Mouse (Mus musculus): ENCODE measurements around the gene Gm281. TPM values are rescaled to one million over a fixed set of nuclear protein-coding genes. Genes with fewer than 3 reads are reported as not detected.
A peak's percentile ranks its signal among the peaks of the same experiment; 100 is the strongest.

The Gm281 gene
- polyA plus RNA-seq, 1 experiment from 2014 or later, result 0.49 TPM

DNA sequence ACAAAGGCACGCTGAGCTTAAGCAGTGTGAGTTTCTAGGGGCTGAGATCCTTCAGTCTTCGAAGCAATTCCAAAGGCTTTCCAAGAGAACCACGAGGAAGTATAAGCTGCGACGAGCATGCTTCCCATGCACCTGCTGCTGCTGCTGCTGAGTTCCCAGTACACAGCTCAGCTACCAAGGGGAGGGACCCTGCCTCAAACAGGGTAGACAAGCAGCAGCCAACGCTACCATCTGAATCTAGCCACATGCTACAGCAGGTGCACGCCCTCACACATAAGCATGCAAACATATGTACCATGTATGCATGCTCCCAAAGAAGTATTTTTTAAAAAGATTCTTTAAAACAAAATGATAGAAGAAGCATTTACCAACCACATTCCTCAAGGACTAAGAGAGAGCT lies 34.1 kb upstream of the Gm281 start:
- Histone ChIP-seq H3K36me3 (ENCODE audit: control insufficient read depth, insufficient read depth, low read length) (peaks cover 58% of the 10 kb centered on the region), H3K4me3 (ENCODE audit: low read depth, low read length) (no peak overlapping the region), H3K4me1 (ENCODE audit: control insufficient read depth, insufficient read depth, low read length) (no peaks in the 10 kb centered on the region), H3K27ac (replicated peaks; ENCODE audit: low read depth, low read length) (no peak overlapping the region), H3K9me3 (ENCODE audit: control insufficient read depth, low read length) (no peaks in the 10 kb centered on the region), H3K4me2 (ENCODE audit: low read depth, low read length) (no peak overlapping the region), H3K9ac (ENCODE audit: low read depth, low read length) (no peak overlapping the region), H3K27me3 (replicated peaks; ENCODE audit: control insufficient read depth, insufficient read depth, low read length) (no peaks in the 10 kb centered on the region)
- no peak for DNase-seq (ENCODE audit: low spot score)
- 94% methylated on average over 7 of the region's 7 CpGs for WGBS
- no peak for ATAC-seq (ENCODE audit: low read depth)

GRCm38 (mm10) chr14:13944686-13945085 lies 30.4 kb upstream of the Gm281 start:
- H3K9me3 ChIP-seq (ENCODE audit: control insufficient read depth, low read length), result no peaks in the 10 kb centered on the region
- no peaks in the 10 kb centered on the region for H3K27me3 ChIP-seq (replicated peaks; ENCODE audit: control insufficient read depth, insufficient read depth, low read length)
- H3K4me2 ChIP-seq (ENCODE audit: low read depth, low read length), result no peak overlapping the region
- H3K27ac ChIP-seq (replicated peaks; ENCODE audit: low read depth, low read length), result no peak overlapping the region
- DNase-seq (ENCODE audit: low spot score) (no peak), ATAC-seq (ENCODE audit: low read depth) (no peak)
- no peak overlapping the region for H3K4me3 ChIP-seq (ENCODE audit: low read depth, low read length)
- 93% methylated on average over 4 of the region's 4 CpGs for WGBS
- H3K36me3 ChIP-seq (ENCODE audit: control insufficient read depth, insufficient read depth, low read length), result peaks cover 27% of the 10 kb centered on the region
- H3K4me1 ChIP-seq (ENCODE audit: control insufficient read depth, insufficient read depth, low read length), result no peaks in the 10 kb centered on the region
- no peak overlapping the region for H3K9ac ChIP-seq (ENCODE audit: low read depth, low read length)

- ATAC-seq (ENCODE audit: low read depth) (peak; percentile 41; the same call in 1 of the 2 replicates), DNase-seq (ENCODE audit: low spot score) (no peak)
- no peak overlapping the region for H3K27ac ChIP-seq (replicated peaks; ENCODE audit: low read depth, low read length)
- H3K36me3 ChIP-seq (ENCODE audit: control insufficient read depth, insufficient read depth, low read length), result no peaks in the 10 kb centered on the region
- H3K4me1 ChIP-seq (ENCODE audit: control insufficient read depth, insufficient read depth, low read length), result no peaks in the 10 kb centered on the region
- peak overlapping the region; percentile 38 for H3K4me3 ChIP-seq (ENCODE audit: low read depth, low read length)
- H3K27me3 ChIP-seq (replicated peaks; ENCODE audit: control insufficient read depth, insufficient read depth, low read length), result no peaks in the 10 kb centered on the region
- H3K9me3 ChIP-seq (ENCODE audit: control insufficient read depth, low read length), result peaks cover 7% of the 10 kb centered on the region; the same call in 1 of the 2 replicates
- 35% methylated on average over 5 of the region's 5 CpGs for WGBS
- H3K4me2 ChIP-seq (ENCODE audit: low read depth, low read length), result peak overlapping the region; percentile 67
- peak overlapping the region; percentile 61; the same call in 1 of the 2 replicates for H3K9ac ChIP-seq (ENCODE audit: low read depth, low read length)
Measured at GRCm38 (mm10) chr14:13934052-13934371, 19.7 kb upstream of the Gm281 start.

GRCm38 (mm10) chr14:13933290-13934051 lies 19.2 kb upstream of the Gm281 start:
- H3K27ac ChIP-seq (replicated peaks; ENCODE audit: low read depth, low read length), result no peak overlapping the region
- H3K4me2 ChIP-seq (ENCODE audit: low read depth, low read length), result peak overlapping the region; percentile 67
- H3K9me3 ChIP-seq (ENCODE audit: control insufficient read depth, low read length), result peaks cover 7% of the 10 kb centered on the region; the same call in 1 of the 2 replicates
- H3K4me3 ChIP-seq (ENCODE audit: low read depth, low read length), result peak overlapping the region; percentile 38
- no peaks in the 10 kb centered on the region for H3K36me3 ChIP-seq (ENCODE audit: control insufficient read depth, insufficient read depth, low read length)
- no peaks in the 10 kb centered on the region for H3K27me3 ChIP-seq (replicated peaks; ENCODE audit: control insufficient read depth, insufficient read depth, low read length)
- peak overlapping the region; percentile 61 for H3K9ac ChIP-seq (ENCODE audit: low read depth, low read length)
- ATAC-seq (ENCODE audit: low read depth) (peak; percentile 53), DNase-seq (ENCODE audit: low spot score) (no peak)
- 34% methylated on average over 27 of the region's 31 CpGs for WGBS
- no peaks in the 10 kb centered on the region for H3K4me1 ChIP-seq (ENCODE audit: control insufficient read depth, insufficient read depth, low read length)

GRCm38 (mm10) chr14:13917630-13918029 lies 3.4 kb upstream of the Gm281 start:
- Histone ChIP-seq H3K27me3 (replicated peaks; ENCODE audit: control insufficient read depth, insufficient read depth, low read length) (no peaks in the 10 kb centered on the region), H3K4me1 (ENCODE audit: control insufficient read depth, insufficient read depth, low read length) (no peaks in the 10 kb centered on the region), H3K9me3 (ENCODE audit: control insufficient read depth, low read length) (no peaks in the 10 kb centered on the region), H3K4me2 (ENCODE audit: low read depth, low read length) (no peak overlapping the region), H3K27ac (replicated peaks; ENCODE audit: low read depth, low read length) (no peak overlapping the region), H3K9ac (ENCODE audit: low read depth, low read length) (no peak overlapping the region), H3K4me3 (ENCODE audit: low read depth, low read length) (no peak overlapping the region), H3K36me3 (ENCODE audit: control insufficient read depth, insufficient read depth, low read length) (no peaks in the 10 kb centered on the region)
- peak; percentile 68; the same call in 1 of the 2 replicates for ATAC-seq (ENCODE audit: low read depth)
- 36% methylated on average over 3 of the region's 3 CpGs for WGBS
- DNase-seq (ENCODE audit: low spot score), result peak; percentile 89

DNA sequence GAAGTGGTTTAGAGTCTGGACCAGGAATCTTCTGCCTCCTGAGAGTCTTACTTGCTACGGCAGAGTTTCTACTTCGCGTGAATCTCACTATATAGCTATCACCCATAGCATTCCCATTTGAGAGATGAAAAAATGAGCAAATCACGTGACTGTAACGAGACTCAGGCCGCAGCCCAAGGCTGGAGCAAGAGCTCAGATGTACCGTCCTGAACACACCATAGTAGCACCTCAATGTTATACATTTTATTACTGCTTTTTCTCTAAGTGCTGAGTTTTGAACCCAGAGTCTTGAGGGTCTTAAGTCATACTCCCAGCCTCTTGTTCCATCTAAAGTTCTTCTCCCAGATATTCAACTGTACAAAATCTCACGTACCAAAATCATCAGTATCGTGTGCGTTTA lies 2.9 kb upstream of the Gm281 start:
- no peak for DNase-seq (ENCODE audit: low spot score)
- Histone ChIP-seq H3K4me1 (ENCODE audit: control insufficient read depth, insufficient read depth, low read length) (no peaks in the 10 kb centered on the region), H3K4me3 (ENCODE audit: low read depth, low read length) (no peak overlapping the region), H3K27ac (replicated peaks; ENCODE audit: low read depth, low read length) (no peak overlapping the region), H3K4me2 (ENCODE audit: low read depth, low read length) (no peak overlapping the region), H3K9ac (ENCODE audit: low read depth, low read length) (no peak overlapping the region), H3K36me3 (ENCODE audit: control insufficient read depth, insufficient read depth, low read length) (no peaks in the 10 kb centered on the region), H3K9me3 (ENCODE audit: control insufficient read depth, low read length) (no peaks in the 10 kb centered on the region), H3K27me3 (replicated peaks; ENCODE audit: control insufficient read depth, insufficient read depth, low read length) (no peaks in the 10 kb centered on the region)
- 89% methylated on average over 10 of the region's 10 CpGs for WGBS
- no peak for ATAC-seq (ENCODE audit: low read depth)

DNA sequence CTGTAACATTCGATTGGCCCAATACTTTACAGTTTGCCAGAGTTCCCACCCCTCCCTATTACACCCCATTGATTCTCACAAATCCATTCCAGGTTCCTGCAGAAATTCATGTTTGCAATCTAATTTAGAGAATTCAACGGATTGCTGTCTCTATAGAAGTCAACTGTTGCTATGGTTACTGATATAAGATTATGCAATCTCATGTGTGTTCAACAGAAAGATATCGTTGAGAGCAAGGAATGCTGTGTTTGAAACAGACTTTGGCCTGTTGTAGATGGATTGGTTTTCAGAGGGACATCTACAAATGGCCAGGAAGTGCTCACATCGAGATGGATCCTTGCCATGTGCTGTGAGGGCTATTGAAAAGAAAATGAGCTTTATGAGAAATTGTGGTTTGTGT lies 929 bp upstream of the Gm281 start:
- Histone ChIP-seq H3K9me3 (ENCODE audit: control insufficient read depth, low read length) (no peaks in the 10 kb centered on the region), H3K9ac (ENCODE audit: low read depth, low read length) (no peak overlapping the region), H3K27ac (replicated peaks; ENCODE audit: low read depth, low read length) (no peak overlapping the region), H3K4me2 (ENCODE audit: low read depth, low read length) (no peak overlapping the region), H3K4me3 (ENCODE audit: low read depth, low read length) (no peak overlapping the region), H3K4me1 (ENCODE audit: control insufficient read depth, insufficient read depth, low read length) (no peaks in the 10 kb centered on the region; the same call in 1 of the 2 replicates), H3K36me3 (ENCODE audit: control insufficient read depth, insufficient read depth, low read length) (no peaks in the 10 kb centered on the region), H3K27me3 (replicated peaks; ENCODE audit: control insufficient read depth, insufficient read depth, low read length) (no peaks in the 10 kb centered on the region)
- ATAC-seq (ENCODE audit: low read depth) (no peak), DNase-seq (ENCODE audit: low spot score) (no peak)
- WGBS, result 60% methylated on average over 4 of the region's 4 CpGs

DNA sequence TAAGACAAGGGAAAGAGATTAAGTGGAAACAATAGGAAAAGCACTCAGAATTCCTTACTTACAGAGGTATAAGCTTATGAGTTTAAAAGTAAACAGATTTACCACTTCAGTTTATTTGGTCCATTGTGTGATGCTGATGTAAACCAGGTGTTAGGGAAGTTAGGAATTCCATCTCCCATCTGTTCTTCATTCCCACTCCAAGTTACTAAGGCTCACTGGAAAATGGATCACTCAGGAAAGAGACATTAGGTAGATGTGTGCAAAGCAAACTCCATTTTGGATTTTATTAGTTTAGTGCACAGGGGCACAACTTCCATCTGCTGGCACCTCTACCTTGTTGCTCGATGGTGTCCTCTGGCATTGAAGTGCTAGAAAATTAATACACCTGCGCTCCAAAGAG lies 4.1 kb downstream of the Gm281 start:
- Histone ChIP-seq H3K4me1 (ENCODE audit: control insufficient read depth, insufficient read depth, low read length) (no peaks in the 10 kb centered on the region; the same call in 1 of the 2 replicates), H3K4me3 (ENCODE audit: low read depth, low read length) (no peak overlapping the region), H3K9ac (ENCODE audit: low read depth, low read length) (no peak overlapping the region), H3K36me3 (ENCODE audit: control insufficient read depth, insufficient read depth, low read length) (no peaks in the 10 kb centered on the region), H3K27ac (replicated peaks; ENCODE audit: low read depth, low read length) (no peak overlapping the region), H3K27me3 (replicated peaks; ENCODE audit: control insufficient read depth, insufficient read depth, low read length) (no peaks in the 10 kb centered on the region), H3K4me2 (ENCODE audit: low read depth, low read length) (no peak overlapping the region), H3K9me3 (ENCODE audit: control insufficient read depth, low read length) (no peaks in the 10 kb centered on the region)
- WGBS, result 47% methylated on average over 2 of the region's 2 CpGs
- DNase-seq (ENCODE audit: low spot score) (no peak), ATAC-seq (ENCODE audit: low read depth) (no peak)

- ATAC-seq (ENCODE audit: low read depth) (no peak), DNase-seq (ENCODE audit: low spot score) (no peak)
- no peaks in the 10 kb centered on the region for H3K27me3 ChIP-seq (replicated peaks; ENCODE audit: control insufficient read depth, insufficient read depth, low read length)
- no peaks in the 10 kb centered on the region for H3K9me3 ChIP-seq (ENCODE audit: control insufficient read depth, low read length)
- no peaks in the 10 kb centered on the region; the same call in 1 of the 2 replicates for H3K4me1 ChIP-seq (ENCODE audit: control insufficient read depth, insufficient read depth, low read length)
- no peak overlapping the region for H3K27ac ChIP-seq (replicated peaks; ENCODE audit: low read depth, low read length)
- no peak overlapping the region for H3K4me3 ChIP-seq (ENCODE audit: low read depth, low read length)
- WGBS, result 85% methylated on average over 7 of the region's 7 CpGs
- no peak overlapping the region for H3K4me2 ChIP-seq (ENCODE audit: low read depth, low read length)
- H3K36me3 ChIP-seq (ENCODE audit: control insufficient read depth, insufficient read depth, low read length), result no peaks in the 10 kb centered on the region
- no peak overlapping the region for H3K9ac ChIP-seq (ENCODE audit: low read depth, low read length)
Measured at GRCm38 (mm10) chr14:13907145-13907544, 7.1 kb downstream of the Gm281 start.

Data from embryonic facial prominence, embryonic 14.5 days (tissue).